Mouse (Mus musculus) layer of hippocampus, postnatal 14 days (tissue): ENCODE measurements at regions not wholly inside any gene's neighbourhood (a gene's known extent, or its start where the extent isn't known, plus 50 kb on each side); places are given as distances from the start of the nearest gene placed in this dataset.
A peak's percentile ranks its signal among the peaks of the same experiment; 100 is the strongest.

Source experiments
- DNase-seq, 2 experiments: peaks; one replicate each; pipeline ENCODE4 v3.0.0; 2021 to 2022; ENCODE audit warnings: low spot score in 2 of 2, mixed read lengths in 1 of 2

GRCm38 (mm10) chr5:11983452-11983851, 65.6 kb downstream of the 4933402N22Rik start:
- DNase-seq: no peak

- DNase-seq: no peak
Measured at GRCm38 (mm10) chr5:11989140-11989539, 71.3 kb downstream of the 4933402N22Rik start.

DNA sequence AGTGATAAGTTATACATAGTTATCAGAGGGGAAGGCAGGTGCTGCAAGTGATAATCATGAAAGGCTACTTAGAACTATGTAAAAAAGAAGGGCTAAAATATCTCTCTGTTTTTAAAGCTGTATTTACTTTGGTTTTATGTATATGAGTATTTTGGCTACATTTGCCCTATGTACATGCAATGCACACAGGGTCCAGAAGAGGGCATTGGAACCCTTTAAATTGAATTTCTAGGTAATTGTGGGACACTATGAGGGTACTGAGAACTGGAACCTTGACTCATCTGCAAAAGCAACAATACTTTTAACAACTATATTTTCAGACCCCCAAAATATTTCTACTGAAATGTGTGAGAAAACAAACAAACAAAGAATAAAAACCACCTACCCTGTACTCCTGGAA, 82.9 kb downstream of the 4933402N22Rik start:
- DNase-seq: no peak

DNA sequence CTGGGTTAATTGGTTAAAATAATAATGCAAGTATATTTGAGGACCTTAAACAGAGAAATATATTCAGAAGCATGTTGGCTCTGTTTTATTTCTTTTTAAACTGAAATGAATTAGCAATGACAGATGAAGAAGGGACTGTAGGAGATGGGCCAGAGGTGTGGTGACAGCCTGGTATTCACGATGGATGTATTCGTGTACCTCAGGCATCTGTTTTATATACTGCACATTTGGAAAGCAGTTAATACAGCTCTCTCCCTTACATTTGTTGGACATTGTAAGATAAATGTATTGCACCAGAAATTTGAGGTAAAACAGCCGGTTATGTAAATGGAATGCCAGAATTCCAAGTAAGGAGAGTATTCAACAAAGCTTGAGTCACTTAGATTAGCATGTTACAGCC, 88.6 kb downstream of the 4933402N22Rik start:
- DNase-seq: no peak

- DNase-seq: no peak
Measured at GRCm38 (mm10) chr5:12016332-12016731, 98.5 kb downstream of the 4933402N22Rik start.

DNA sequence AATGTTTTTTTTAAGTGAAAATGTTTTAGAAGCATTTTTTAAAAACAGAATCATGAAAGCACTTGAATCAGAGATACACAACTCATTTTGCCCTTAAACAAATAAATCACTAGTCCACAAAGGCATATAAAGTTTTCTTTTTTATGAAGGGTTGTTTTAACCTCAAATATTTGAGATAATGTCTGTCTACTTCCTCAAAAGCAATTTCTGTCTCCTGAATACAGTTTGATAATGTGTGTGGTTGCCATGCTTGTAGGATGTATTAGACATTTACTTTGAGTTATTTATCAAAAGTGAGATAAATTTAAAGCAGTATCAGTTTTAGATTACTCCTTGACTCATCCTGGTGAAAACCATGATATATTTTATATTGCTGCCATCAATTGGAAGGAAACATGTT, 102.6 kb downstream of the 4933402N22Rik start:
- DNase-seq: no peak

DNA sequence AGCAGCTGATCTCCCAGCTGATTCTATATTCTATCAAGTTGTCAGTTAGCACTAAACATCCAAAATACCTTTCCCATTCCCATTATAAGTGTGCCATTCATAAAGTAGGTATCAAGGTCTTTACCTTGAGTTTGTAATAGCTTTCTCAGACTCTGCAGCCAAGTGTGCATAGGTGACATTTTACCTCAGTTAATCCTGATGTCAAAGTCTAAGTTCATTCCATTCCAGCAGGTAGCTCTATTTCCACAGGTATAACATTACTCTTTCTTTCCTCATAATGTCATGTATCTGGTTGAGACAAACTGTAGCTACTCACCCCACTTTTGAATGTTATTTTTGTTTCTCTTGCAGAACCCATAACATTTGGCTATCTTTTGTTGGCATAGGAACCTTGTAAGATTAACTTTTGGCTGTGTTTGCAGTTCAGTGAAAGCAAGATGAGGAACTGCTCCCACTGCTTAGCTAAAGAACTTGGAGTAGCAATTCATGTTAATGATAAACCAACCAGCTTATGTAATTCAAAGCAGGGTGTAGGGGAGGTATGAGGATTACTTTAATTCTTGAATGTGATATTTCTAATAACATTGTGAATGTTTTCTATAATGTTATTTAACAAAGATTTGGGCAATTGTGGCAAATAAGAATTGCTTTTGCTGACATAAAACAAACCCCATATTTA, 107.0 kb downstream of the 4933402N22Rik start:
- DNase-seq: no peak

DNA sequence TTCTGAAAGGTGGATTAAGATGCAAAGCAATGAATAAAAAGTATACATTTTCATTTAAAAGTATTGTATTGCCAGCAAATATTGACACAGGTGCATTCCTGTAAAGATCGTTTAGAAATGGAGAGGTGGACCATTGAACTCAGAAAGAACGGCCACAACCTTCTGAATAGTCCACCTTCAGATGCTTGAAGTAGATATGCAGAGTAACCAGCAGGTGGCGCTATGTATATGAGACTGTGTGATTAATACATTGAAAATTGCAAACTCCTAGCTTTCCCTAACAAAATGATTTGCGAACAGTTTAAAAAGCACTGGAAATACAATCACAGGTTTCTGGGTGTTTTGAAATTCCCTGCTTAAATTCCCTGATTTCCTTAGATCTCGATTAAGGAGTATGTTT, 112.2 kb downstream of the 4933402N22Rik start:
- DNase-seq: peak; percentile 12 to 74

GRCm38 (mm10) chr5:12049806-12050205, 132.0 kb downstream of the 4933402N22Rik start:
- no peak for DNase-seq

DNA sequence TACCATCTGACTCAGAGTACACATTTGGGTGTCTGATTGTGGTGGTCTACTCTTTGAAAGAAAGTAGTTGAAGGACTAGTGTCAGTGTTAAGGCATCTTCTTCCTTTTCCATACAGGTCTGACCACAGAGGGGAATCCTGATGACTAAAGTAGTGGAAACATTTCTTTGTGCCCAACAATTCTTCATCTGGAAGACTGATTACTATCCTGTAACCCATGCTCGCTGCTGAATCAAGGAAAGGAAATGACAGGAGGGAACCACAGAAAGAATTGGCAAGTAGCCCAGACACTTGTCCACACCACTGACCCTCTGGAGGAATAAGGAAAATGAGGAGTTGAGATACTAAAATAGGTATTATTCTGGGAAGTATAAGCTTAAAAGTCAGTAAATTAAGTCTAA, 162.3 kb downstream of the 4933402N22Rik start:
- DNase-seq: no peak

DNA sequence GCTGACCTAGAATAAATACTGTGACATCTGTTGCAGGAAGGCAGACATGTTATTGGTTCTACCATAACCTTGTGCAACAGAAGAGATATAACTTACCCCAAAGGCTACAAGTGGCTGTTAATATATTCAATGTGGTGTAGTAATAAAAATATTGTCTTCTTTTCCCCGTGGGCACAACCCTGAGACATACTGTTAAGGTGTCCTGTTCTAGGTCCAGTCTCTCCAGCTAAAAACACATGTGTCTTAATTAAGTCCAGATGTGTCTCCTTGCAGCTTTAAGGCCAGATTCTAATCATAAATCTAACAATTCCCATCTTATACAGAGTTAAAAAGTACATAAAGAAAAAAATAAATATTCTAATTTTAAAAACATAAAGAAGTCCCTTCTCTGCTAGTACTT, 175.8 kb downstream of the 4933402N22Rik start:
- DNase-seq: no peak

- DNase-seq: no peak
Measured at GRCm38 (mm10) chr5:12116587-12117354, 198.9 kb downstream of the 4933402N22Rik start.

GRCm38 (mm10) chr5:12124935-12125334, 207.1 kb downstream of the 4933402N22Rik start:
- DNase-seq: no peak

DNA sequence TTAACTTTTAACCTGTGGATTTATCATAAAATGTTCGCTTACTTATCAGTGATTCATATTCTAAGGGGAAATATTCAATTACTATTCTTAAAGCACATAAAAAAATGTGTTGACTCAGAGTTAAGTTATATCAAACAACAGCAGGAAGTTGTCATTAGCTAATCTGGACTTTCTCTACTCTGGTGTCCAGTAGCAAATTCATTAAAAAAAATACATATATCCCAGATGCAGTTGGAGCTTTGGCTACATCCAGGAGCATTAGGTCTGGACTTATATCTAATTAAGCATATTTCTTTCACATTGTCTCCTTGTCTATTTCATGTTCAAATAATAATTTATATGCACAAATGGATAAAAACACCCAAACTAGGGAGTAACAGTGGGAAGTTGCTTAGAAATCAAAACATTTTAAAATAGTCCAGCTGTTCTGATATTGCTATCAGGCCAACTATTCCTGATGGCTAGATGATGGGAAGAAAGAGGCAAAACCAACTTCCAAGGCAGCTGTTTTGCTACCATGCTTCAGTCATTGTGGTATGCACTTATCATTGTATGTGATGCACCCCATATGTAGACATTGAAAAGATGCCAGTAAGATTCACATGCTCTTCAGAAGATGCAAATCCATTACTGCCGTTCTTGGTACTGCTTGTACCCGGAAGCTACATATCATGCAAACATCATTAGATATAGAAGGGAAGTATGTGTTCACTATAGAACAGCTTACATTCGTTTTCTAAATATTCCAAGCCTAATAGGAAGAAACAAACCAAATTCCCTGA, 209.8 kb downstream of the 4933402N22Rik start:
- no peak for DNase-seq

- no peak for DNase-seq
Measured at GRCm38 (mm10) chr5:12138961-12139360, 221.1 kb downstream of the 4933402N22Rik start.

GRCm38 (mm10) chr5:12153295-12153694, 229.9 kb upstream of the Sema3d start:
- no peak for DNase-seq

DNA sequence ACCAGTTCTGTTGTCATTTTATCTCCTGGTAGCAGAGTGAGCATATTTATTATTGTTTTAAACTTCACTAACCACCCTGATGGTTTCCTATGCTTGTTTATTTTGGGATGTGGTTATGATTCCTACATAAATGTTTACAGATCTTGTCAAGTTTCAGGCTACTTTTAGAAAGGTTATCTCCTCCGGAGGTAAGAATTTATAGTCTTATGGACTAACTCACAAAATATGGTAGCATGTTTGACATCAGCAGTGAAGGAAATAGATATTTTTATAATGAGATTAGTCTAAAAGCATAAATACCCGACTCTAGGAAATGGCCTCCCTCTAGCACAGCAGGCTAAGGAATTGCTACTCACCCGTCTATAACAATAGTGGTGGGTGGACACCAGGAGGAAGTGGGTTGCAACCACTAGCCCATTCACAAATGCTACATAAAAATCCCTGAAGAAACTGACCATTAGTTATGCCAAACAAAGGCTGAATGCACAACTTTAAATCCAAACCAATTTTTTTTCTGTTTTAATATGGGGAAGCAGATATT, 228.6 kb upstream of the Sema3d start:
- DNase-seq: no peak

GRCm38 (mm10) chr5:12191681-12192080, 191.5 kb upstream of the Sema3d start:
- peak in 1 of 2 experiments; percentile 53 for DNase-seq

DNA sequence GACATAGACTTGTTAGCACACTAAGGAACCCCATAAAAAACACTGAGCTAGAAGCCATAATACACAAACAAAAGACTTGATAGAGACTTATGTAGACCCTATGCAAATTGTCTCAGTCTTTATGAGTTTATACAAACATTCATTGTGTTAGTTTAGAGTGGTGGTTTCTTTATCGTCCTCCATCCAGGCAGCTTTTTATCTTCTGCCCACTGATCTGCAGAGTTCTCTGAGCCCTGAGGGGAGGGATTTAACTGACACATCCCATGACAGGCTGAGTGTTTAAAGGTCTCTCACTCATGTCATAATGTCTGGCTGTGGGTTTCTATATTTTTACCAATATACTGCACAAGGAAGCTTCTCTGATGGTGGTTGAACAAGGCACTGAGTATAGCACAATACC, 175.7 kb upstream of the Sema3d start:
- no peak for DNase-seq

- DNase-seq: no peak
Measured at GRCm38 (mm10) chr5:12209631-12210030, 173.6 kb upstream of the Sema3d start.

- no peak for DNase-seq
Measured at GRCm38 (mm10) chr5:12213448-12213847, 169.7 kb upstream of the Sema3d start.
